Mouse (Mus musculus) forebrain, embryonic 11.5 days (tissue): Measurements from ENCODE around the gene Tnik. TPM values are rescaled to one million over a fixed set of nuclear protein-coding genes. Genes with fewer than 3 reads are reported as not detected.

Experiments
- ATAC-seq: fragments of 200-750 bp; cut with Nextera tagmentation; replicated peaks from 2 replicates; pipeline ENCODE4 v1.8.0; 2017; ENCODE audit warnings: moderate TSS enrichment; ENCODE audit not compliant: low FRiP score
- DNase-seq: peaks from one replicate; pipeline ENCODE4 v3.0.0-alpha.2; 2017; ENCODE audit warnings: low spot score
- H3K27ac ChIP-seq: fragments of 300-500 bp; sonication (generic); 2 replicates; pipeline ENCODE4 v1.5.1; 2014; ENCODE audit warnings: low read depth, low read length
- H3K27me3 ChIP-seq: fragments of 300-500 bp; sonication (generic); 2 replicates; pipeline ENCODE4 v1.6.1; 2014; ENCODE audit warnings: mild to moderate bottlenecking, low read length, mixed read lengths; ENCODE audit not compliant: control insufficient read depth, insufficient read depth
- H3K36me3 ChIP-seq: fragments of 300-500 bp; sonication (generic); 2 replicates; pipeline ENCODE4 v1.6.1; 2014; ENCODE audit warnings: mild to moderate bottlenecking, low read length, moderate library complexity, mixed read lengths; ENCODE audit not compliant: control insufficient read depth, insufficient read depth
- H3K4me1 ChIP-seq: fragments of 300-500 bp; sonication (generic); replicated peaks from 2 replicates; pipeline ENCODE4 v1.6.1; 2014; ENCODE audit warnings: low read length, mixed read lengths; ENCODE audit not compliant: control insufficient read depth, insufficient read depth
- H3K4me2 ChIP-seq: fragments of 300-500 bp; sonication (generic); 2 replicates; pipeline ENCODE4 v1.6.1; 2014; ENCODE audit warnings: low read depth, mild to moderate bottlenecking, low read length, moderate library complexity, mixed read lengths; ENCODE audit not compliant: severe bottlenecking
- H3K4me3 ChIP-seq: fragments of 300-500 bp; sonication (generic); 2 replicates; pipeline ENCODE4 v1.5.1; 2014; ENCODE audit warnings: low read depth, low read length
- H3K9ac ChIP-seq: fragments of 300-500 bp; sonication (generic); 2 replicates; pipeline ENCODE4 v1.6.1; 2014; ENCODE audit warnings: low read length
- H3K9me3 ChIP-seq: fragments of 300-500 bp; sonication (generic); 2 replicates; pipeline ENCODE4 v1.6.1; 2016; ENCODE audit warnings: low read length, mixed read lengths; ENCODE audit not compliant: control insufficient read depth
- WGBS: fragments of 180-500 bp; shearing (Covaris S2); extraction: QIAGEN DNeasy Blood & Tissue Kit; methylation state at CpG from one replicate; pipeline ENCODE4 v1.1.7; 2014; 5-methylcytosine and 5-hydroxymethylcytosine counted together
- polyA plus RNA-seq: library from polyadenylated mRNA; unstranded; fragments of >200 nt; fragmentation: Nextera tagmentation; extraction: Ambion mirVana; gene quantifications from 2 replicates; pipeline ENCODE4 v1.2.1, GENCODE M21; 2014

Tnik gene
- polyA plus RNA-seq, 1 experiment from 2014 or later = 21.7 TPM

- no peak for DNase-seq
- Histone ChIP-seq H3K36me3 (no peaks in the 10 kb centered on the region), H3K9me3 (no peaks in the 10 kb centered on the region), H3K4me3 (no peak overlapping the region), H3K4me2 (no peak overlapping the region), H3K9ac (no peak overlapping the region), H3K4me1 (no peaks in the 10 kb centered on the region), H3K27ac (no peak overlapping the region), H3K27me3 (no peaks in the 10 kb centered on the region)
- no peak for ATAC-seq
These were observed 391.7 kb downstream of the Tnik start for GRCm38 (mm10) chr3:28654740-28655139.

- ATAC-seq = no peak
- WGBS = 43% methylated on average over 1 of the region's 1 CpGs
These were observed 395.3 kb downstream of the Tnik start for GRCm38 (mm10) chr3:28658349-28658748.

GRCm38 (mm10) chr3:28680851-28681250 lies 417.8 kb downstream of the Tnik start:
- Histone ChIP-seq H3K27ac (no peak overlapping the region), H3K4me3 (no peak overlapping the region), H3K9ac (no peak overlapping the region), H3K9me3 (no peaks in the 10 kb centered on the region), H3K4me1 (no peaks in the 10 kb centered on the region), H3K36me3 (no peaks in the 10 kb centered on the region), H3K27me3 (no peaks in the 10 kb centered on the region), H3K4me2 (no peak overlapping the region)
- ATAC-seq (no peak), DNase-seq (no peak)
- WGBS = 82% methylated on average over 7 of the region's 7 CpGs

More at GRCm38 (mm10) chr3:28658349-28658748, 395.3 kb downstream of the Tnik start:
- no peak overlapping the region for H3K9ac ChIP-seq
- H3K36me3 ChIP-seq = no peaks in the 10 kb centered on the region
- no peaks in the 10 kb centered on the region for H3K27me3 ChIP-seq
- no peak overlapping the region for H3K27ac ChIP-seq
- H3K9me3 ChIP-seq = no peaks in the 10 kb centered on the region
- no peak overlapping the region for H3K4me3 ChIP-seq
- H3K4me2 ChIP-seq = no peak overlapping the region
- H3K4me1 ChIP-seq = no peaks in the 10 kb centered on the region
- no peak for DNase-seq

- no peaks in the 10 kb centered on the region for H3K4me1 ChIP-seq
- DNase-seq = no peak
- WGBS = 55% methylated on average over 6 of the region's 6 CpGs
- no peak overlapping the region for H3K27ac ChIP-seq
- H3K4me3 ChIP-seq = no peak overlapping the region
- no peaks in the 10 kb centered on the region for H3K27me3 ChIP-seq
- no peak for ATAC-seq
- no peaks in the 10 kb centered on the region for H3K36me3 ChIP-seq
- H3K9ac ChIP-seq = no peak overlapping the region
- no peaks in the 10 kb centered on the region for H3K9me3 ChIP-seq
- no peak overlapping the region for H3K4me2 ChIP-seq
These were observed 418.9 kb downstream of the Tnik start for GRCm38 (mm10) chr3:28681866-28682265.

- Histone ChIP-seq H3K4me1 (no peaks in the 10 kb centered on the region), H3K9ac (no peak overlapping the region), H3K27ac (no peak overlapping the region), H3K9me3 (no peaks in the 10 kb centered on the region), H3K27me3 (no peaks in the 10 kb centered on the region), H3K4me3 (no peak overlapping the region), H3K4me2 (no peak overlapping the region), H3K36me3 (no peaks in the 10 kb centered on the region)
- no peak for DNase-seq
- ATAC-seq = no peak
- 85% methylated on average over 3 of the region's 3 CpGs for WGBS
These were observed 419.4 kb downstream of the Tnik start for GRCm38 (mm10) chr3:28682411-28682810.

GRCm38 (mm10) chr3:28685510-28685909 lies 422.5 kb downstream of the Tnik start:
- H3K9me3 ChIP-seq = no peaks in the 10 kb centered on the region
- no peaks in the 10 kb centered on the region for H3K27me3 ChIP-seq
- H3K4me1 ChIP-seq = no peaks in the 10 kb centered on the region
- no peaks in the 10 kb centered on the region for H3K36me3 ChIP-seq
- H3K9ac ChIP-seq = no peak overlapping the region
- no peak overlapping the region for H3K4me2 ChIP-seq
- H3K4me3 ChIP-seq = no peak overlapping the region
- DNase-seq = no peak
- no peak overlapping the region for H3K27ac ChIP-seq
- 93% methylated on average over 2 of the region's 2 CpGs for WGBS
- no peak for ATAC-seq

GRCm38 (mm10) chr3:28694811-28695210 lies 431.8 kb downstream of the Tnik start:
- Histone ChIP-seq H3K4me3 (no peak overlapping the region), H3K36me3 (no peaks in the 10 kb centered on the region), H3K4me2 (no peak overlapping the region), H3K27ac (no peak overlapping the region), H3K9ac (no peak overlapping the region), H3K27me3 (no peaks in the 10 kb centered on the region), H3K9me3 (no peaks in the 10 kb centered on the region), H3K4me1 (no peaks in the 10 kb centered on the region)
- 78% methylated on average over 5 of the region's 5 CpGs for WGBS
- ATAC-seq (no peak), DNase-seq (no peak)

GRCm38 (mm10) chr3:28695608-28696007 lies 432.6 kb downstream of the Tnik start:
- no peaks in the 10 kb centered on the region for H3K9me3 ChIP-seq
- ATAC-seq (no peak), DNase-seq (no peak)
- H3K27me3 ChIP-seq = no peaks in the 10 kb centered on the region
- no peak overlapping the region for H3K4me3 ChIP-seq
- no peak overlapping the region for H3K4me2 ChIP-seq
- WGBS = 87% methylated on average over 13 of the region's 13 CpGs
- no peaks in the 10 kb centered on the region for H3K36me3 ChIP-seq
- H3K27ac ChIP-seq = no peak overlapping the region
- H3K9ac ChIP-seq = no peak overlapping the region
- no peaks in the 10 kb centered on the region for H3K4me1 ChIP-seq

- DNase-seq = no peak
- Histone ChIP-seq H3K36me3 (no peaks in the 10 kb centered on the region), H3K27ac (no peak overlapping the region), H3K27me3 (no peaks in the 10 kb centered on the region), H3K4me2 (no peak overlapping the region), H3K9me3 (no peaks in the 10 kb centered on the region), H3K9ac (no peak overlapping the region), H3K4me3 (no peak overlapping the region), H3K4me1 (no peaks in the 10 kb centered on the region)
- ATAC-seq = no peak
- WGBS = 90% methylated on average over 6 of the region's 10 CpGs
These were observed 433.1 kb downstream of the Tnik start for GRCm38 (mm10) chr3:28696162-28696561.
